Mouse (Mus musculus) layer of hippocampus, adult 2 months (tissue): Measurements from ENCODE around the gene Chn2. TPM values are rescaled to one million over a fixed set of nuclear protein-coding genes. Genes with fewer than 3 reads are reported as not detected.

Source experiments
- DNase-seq, 2 experiments: peaks; one replicate each; pipeline ENCODE4 v3.0.0; 2022; ENCODE audit warnings: low spot score in 2 of 2
- H3K27ac ChIP-seq: fragments of 200-600 bp; 2 replicates; pipeline ENCODE4 v1.8.1; 2022
- H3K4me3 ChIP-seq: fragments of 200-600 bp; 2 replicates; pipeline ENCODE4 v1.8.1; 2022; ENCODE audit warnings: mild to moderate bottlenecking
- CTCF ChIP-seq: fragments of 200-600 bp; conservative IDR thresholded peaks from 2 replicates; pipeline ENCODE4 v1.8.1; 2022; ENCODE audit warnings: antibody characterized with exemption, mild to moderate bottlenecking, moderate library complexity
- total RNA-seq, 2 experiments: library from RNA; stranded (reverse); gene quantifications; 2 replicates each; pipeline ENCODE4 v1.2.3; 2021

The Chn2 gene
- total RNA-seq, 2 experiments from 2014 or later = 16.0 to 19.7 TPM

DNA sequence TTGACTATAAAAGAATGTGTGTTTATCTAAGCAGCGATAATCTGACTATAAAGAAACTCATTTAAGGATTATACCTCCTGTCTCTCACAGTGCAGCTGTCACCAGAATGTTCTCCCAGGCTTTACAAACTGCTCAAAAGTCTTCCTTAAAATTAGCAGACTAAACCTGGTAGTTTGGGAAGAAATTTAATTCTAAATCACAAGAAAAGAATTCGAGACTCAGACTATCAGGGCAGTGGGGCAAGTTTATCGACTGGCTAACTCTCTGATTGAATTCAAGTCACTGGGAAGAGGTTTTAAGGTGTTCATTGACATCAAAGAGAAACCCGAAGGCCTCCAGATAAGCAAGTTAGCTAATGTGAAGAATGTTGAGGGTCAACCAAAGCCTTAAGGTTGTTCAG, 171.6 kb downstream of the Chn2 start:
- H3K4me3 ChIP-seq = no peak overlapping the region
- no peak overlapping the region for H3K27ac ChIP-seq
- no peak for TF ChIP-seq CTCF
- no peak for DNase-seq

- no peak for TF ChIP-seq CTCF
- DNase-seq = no peak
- no peak overlapping the region for H3K4me3 ChIP-seq
- H3K27ac ChIP-seq = no peak overlapping the region
Measured at GRCm38 (mm10) chr6:54211939-54212338, 172.6 kb downstream of the Chn2 start.

DNA sequence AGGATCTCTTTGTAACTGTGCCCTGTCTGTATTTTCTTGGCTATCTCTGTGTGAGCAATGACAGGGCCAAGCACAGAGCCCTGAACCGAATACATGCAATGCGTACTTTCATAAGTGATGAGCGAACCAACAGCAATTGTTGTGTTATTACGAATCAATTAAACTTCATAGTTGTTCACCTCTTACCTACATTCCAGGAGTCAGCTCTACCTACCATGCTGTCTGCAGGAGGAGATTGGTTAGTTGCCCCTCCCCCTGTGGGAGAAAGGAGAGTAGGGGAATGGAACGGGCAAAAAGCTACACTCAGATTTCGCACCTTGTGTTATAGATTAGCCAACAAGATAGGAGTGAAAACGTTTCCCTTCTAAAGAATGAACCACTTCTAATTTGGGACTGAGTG, 174.4 kb downstream of the Chn2 start:
- H3K4me3 ChIP-seq = no peak overlapping the region
- DNase-seq = no peak
- no peak overlapping the region for H3K27ac ChIP-seq
- no peak for TF ChIP-seq CTCF

DNA sequence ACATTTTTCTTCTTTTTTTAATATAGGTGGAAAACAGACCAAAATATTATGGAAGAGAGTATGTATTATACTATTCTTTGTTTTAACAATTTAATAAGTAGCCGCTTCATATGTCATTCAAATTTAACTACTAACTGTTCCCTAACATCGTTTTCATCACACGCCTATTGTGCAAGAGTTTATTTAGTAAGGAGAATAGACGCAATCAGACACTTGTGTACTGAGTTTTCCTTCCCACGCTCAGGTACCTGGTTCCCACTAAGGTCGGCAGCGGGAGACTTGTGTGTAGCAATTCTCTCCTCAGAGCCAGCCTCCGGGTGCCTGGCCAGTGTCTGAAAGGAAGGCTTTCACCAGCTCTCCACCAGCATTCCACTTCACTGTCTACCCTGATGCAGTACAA, 176.3 kb downstream of the Chn2 start:
- TF ChIP-seq CTCF = no peak
- Histone ChIP-seq H3K27ac (no peak overlapping the region), H3K4me3 (no peak overlapping the region)
- no peak for DNase-seq

DNA sequence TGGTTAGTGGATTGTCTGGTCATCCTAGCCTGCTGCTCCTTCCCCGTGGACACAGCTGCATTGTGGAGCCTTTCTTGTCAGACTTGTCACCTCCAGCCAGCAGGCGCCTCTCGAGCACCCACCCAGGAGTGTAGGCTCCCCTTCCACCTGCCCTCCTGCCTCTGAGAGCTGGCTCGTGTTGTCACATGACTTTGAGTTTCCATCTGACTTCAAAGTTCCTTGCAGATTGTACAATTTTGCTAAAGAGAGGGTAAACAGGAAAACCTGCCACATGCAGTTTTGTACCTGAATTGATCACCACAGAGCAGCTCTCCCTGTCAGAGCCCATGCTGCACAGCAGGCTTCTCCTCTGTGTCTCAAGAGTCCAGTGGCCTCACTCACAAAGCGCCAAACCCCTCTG, 177.2 kb downstream of the Chn2 start:
- no peak for DNase-seq
- no peak for TF ChIP-seq CTCF

GRCm38 (mm10) chr6:54220124-54220523, 180.8 kb downstream of the Chn2 start:
- Histone ChIP-seq H3K4me3 (no peak overlapping the region), H3K27ac (no peak overlapping the region)
- DNase-seq = no peak
- TF ChIP-seq CTCF = no peak

More for the DNA sequence above, 177.2 kb downstream of the Chn2 start:
- Histone ChIP-seq H3K27ac (no peak overlapping the region), H3K4me3 (no peak overlapping the region)

DNA sequence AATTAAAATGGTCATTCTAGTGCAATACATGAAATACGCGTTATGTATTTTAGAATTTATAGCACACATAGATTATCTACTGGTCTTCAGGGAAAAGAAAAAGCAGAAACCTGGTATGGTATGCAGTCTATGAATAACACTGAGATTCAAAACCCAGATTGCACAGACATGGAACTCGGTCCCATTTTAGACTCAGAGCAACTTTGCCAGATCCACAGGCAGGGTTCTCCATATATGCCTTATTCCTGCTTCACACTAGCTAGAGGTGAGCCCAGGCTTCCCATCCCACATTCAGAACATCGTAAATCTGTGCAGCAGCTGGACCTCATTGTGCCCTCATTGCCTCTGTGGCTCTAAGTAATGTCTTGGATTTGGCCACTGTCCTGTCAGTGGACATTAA, 184.2 kb downstream of the Chn2 start:
- no peak overlapping the region for H3K27ac ChIP-seq
- H3K4me3 ChIP-seq = no peak overlapping the region
- TF ChIP-seq CTCF = no peak
- no peak for DNase-seq

- H3K4me3 ChIP-seq = no peak overlapping the region
- H3K27ac ChIP-seq = no peak overlapping the region
- DNase-seq = no peak
- TF ChIP-seq CTCF = no peak
Measured at GRCm38 (mm10) chr6:54224325-54224724, 185.0 kb downstream of the Chn2 start.

DNA sequence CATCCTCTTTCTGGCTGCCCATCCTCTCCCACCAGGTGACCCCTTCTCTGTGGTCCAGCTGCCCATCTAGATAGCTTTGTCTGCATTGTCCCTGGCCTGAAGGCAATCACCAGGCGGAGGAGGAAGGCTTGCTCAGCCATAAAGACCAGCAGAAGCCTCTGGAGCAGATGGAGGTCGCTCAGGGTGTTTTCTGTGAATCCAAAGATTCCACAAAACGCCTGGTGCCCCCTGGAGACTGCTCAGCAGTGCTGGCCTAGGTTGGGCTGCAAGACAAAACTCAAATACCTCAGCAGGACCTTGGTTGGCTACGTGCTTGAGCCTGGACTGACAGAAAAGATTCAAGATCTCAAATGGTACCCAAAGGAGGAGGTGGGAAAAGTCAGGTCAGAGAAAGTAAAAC, 186.0 kb downstream of the Chn2 start:
- no peak for DNase-seq
- Histone ChIP-seq H3K4me3 (no peak overlapping the region), H3K27ac (no peak overlapping the region)
- peak; percentile 41 for TF ChIP-seq CTCF

- H3K4me3 ChIP-seq = no peak overlapping the region
- no peak overlapping the region for H3K27ac ChIP-seq
- TF ChIP-seq CTCF = no peak
- DNase-seq = no peak
Measured at GRCm38 (mm10) chr6:54227061-54227460, 187.7 kb downstream of the Chn2 start.

DNA sequence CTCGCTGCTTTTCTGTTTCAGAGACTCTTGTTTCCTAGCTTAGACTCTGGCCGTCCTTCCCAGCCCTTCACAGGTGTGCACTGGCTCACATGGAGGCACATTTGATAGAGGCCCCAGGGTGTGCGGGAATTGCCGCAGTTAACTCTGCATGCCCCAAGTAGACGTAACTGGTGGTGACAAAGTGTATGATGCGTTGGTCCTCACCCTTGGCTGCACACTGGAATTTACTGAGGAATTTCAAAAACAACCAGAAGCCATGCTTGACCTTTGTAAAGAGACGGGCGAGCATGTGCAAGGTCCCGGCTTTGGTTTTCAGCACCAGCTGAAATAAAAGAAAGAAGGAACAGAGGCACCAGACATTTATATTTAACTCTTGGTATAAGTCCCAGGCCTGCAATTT, 189.1 kb downstream of the Chn2 start:
- Histone ChIP-seq H3K27ac (no peak overlapping the region), H3K4me3 (no peak overlapping the region)
- DNase-seq = no peak
- no peak for TF ChIP-seq CTCF

DNA sequence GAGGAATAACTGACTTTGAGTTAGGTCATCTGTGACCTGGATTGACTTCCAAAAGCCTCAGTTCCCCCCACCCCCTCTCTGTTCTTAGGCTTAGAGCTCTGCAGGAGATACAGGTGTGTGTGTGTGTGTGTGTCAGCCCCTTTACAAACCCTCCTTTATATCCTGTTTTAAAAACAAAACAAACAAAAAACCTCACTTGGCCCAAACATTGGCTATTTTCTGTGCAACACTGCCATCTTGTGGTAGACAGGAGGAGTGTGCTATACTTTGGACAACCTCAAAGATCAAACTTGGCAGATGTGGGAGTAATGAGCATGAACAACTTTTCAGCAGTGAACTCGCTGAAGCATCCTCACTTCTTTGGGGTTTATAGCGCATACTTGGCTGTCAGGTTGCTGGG, 189.5 kb downstream of the Chn2 start:
- TF ChIP-seq CTCF = peak; percentile 89
- H3K4me3 ChIP-seq = no peak overlapping the region
- peak; percentile 34 to 62 for DNase-seq
- no peak overlapping the region for H3K27ac ChIP-seq

GRCm38 (mm10) chr6:54231769-54232558, 192.6 kb downstream of the Chn2 start:
- DNase-seq = no peak
- no peak for TF ChIP-seq CTCF
- H3K27ac ChIP-seq = no peak overlapping the region
- H3K4me3 ChIP-seq = no peak overlapping the region

- TF ChIP-seq CTCF = no peak
- H3K4me3 ChIP-seq = no peak overlapping the region
- H3K27ac ChIP-seq = no peak overlapping the region
- DNase-seq = no peak
Measured at GRCm38 (mm10) chr6:54236441-54236840, 197.1 kb downstream of the Chn2 start.

GRCm38 (mm10) chr6:54241761-54242160, 202.4 kb downstream of the Chn2 start:
- no peak for DNase-seq
- peak overlapping the region; percentile 30; the same call in 1 of the 2 replicates for H3K4me3 ChIP-seq
- no peak for TF ChIP-seq CTCF
- H3K27ac ChIP-seq = peak overlapping the region; percentile 65; the same call in 1 of the 2 replicates
